Mouse (Mus musculus) left cerebral cortex, postnatal 4 days (tissue): Measurements from ENCODE around the gene Vmn1r10. TPM values are rescaled to one million over a fixed set of nuclear protein-coding genes. Genes with fewer than 3 reads are reported as not detected.
A peak's percentile ranks its signal among the peaks of the same experiment; 100 is the strongest.

Experiments used
- DNase-seq: peaks from one replicate; pipeline ENCODE4 v3.0.0-alpha.2; 2022
- intact Hi-C: fragments of 180-260 bp; cut with DNase I; formaldehyde crosslinking; loops from one replicate; pipeline ENCODE4 v1.15.1; 2025
- total RNA-seq, 2 experiments: library from RNA; stranded (reverse); gene quantifications; 2 replicates each; pipeline ENCODE4 v1.2.3; 2021

Vmn1r10 gene
- total RNA-seq: not detected

DNA sequence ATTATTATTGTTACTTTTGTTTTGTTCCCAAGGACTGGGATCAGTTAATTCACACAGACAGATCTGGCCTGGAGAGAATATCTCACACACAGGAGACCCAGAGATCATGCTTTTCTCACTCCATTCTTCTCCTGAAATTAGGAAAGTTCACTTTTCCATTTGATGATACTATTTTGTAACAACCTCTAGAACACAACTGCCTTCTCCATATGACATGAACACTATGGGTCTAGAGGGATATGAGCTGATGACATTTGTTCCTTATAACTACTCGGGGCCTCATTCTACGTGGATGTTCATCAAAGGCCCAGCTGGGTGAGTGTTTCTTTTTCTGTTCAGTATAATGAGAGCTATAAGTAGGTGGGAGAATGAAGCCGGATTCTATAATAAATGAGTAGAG, at the start of gene Vmn1r10:
TSS of gene Vmn1r10 (plus strand) at position 301 of the 400 bp plus-strand sequence.
- intact Hi-C loops: no loop called here

GRCm38 (mm10) chr6:57063730-57064129, 45.5 kb upstream of the Vmn1r10 start:
- intact Hi-C loops: no loop called here
- peak; percentile 5 for DNase-seq

More for the DNA sequence above, at the start of gene Vmn1r10:
- no peak for DNase-seq

DNA sequence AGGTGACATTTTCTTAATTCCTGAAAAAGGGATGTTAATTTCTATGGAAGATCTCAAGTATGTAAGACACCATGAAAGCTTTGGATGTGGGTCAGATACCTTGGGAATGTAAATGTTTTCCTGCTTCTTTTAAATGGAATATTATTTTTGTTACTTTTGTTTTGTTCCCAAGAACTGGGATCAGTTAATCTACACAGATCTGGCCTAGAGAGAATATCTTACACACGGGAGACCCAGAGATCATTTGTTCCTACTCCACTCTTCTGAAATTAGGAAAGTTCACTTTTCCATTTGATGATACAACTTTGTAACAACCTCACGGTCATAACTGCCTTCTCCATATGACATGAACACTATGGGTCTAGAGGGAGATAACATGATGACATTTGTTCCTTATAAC, 42.8 kb upstream of the Vmn1r10 start, which contains the start of gene Vmn1r9:
TSS of gene Vmn1r9 (plus strand) at position 301 of the 400 bp plus-strand sequence.
- no peak for DNase-seq
- intact Hi-C loops: no loop called here

DNA sequence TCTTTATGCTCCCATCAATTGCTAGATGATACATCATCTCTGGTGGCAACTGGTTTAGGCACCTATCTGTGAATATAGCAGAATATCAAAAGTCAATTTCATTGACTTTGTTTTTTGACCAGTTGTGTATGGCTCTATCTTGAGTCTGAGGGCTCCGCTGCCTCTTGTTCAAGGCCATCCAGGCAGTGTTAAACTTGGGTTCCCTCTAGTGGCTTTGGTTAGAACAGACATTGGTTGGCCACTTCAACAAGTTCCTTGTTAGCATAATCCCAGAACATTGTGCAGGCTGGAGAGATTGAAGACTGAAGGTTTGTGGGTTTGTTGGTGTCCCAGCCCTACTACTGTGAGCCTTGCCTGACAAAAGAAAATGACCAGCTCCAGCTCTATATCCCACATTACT, 2.9 kb upstream of the Vmn1r10 start:
- intact Hi-C loops: no loop called here
- no peak for DNase-seq

- intact Hi-C loops: no loop called here
- no peak for DNase-seq
Observed at GRCm38 (mm10) chr6:57133155-57133554, 23.9 kb downstream of the Vmn1r10 start, which contains the start of gene Vmn1r11. Gene Vmn1r11 (plus strand): TSS chr6:57133455.

- DNase-seq: no peak
- intact Hi-C loops: no loop called here
Observed at GRCm38 (mm10) chr6:57156619-57157018, 47.4 kb downstream of the Vmn1r10 start, which contains the start of gene Vmn1r12. Gene Vmn1r12 (plus strand): TSS chr6:57156919.

Other genes starting within 250 kb of the Vmn1r10 start
- gene Nt5c3, start 185.5 kb upstream of the Vmn1r10 start, total RNA-seq: 10 to 100 TPM; 75.5 to 86.2 TPM
- gene Vmn1r4, start 185.4 kb upstream of the Vmn1r10 start, total RNA-seq: under 1 TPM; 0.30 to 0.72 TPM
- gene Vmn1r5, start 139.2 kb upstream of the Vmn1r10 start, total RNA-seq: not detected
- not detected for gene Vmn1r6, start 112.2 kb upstream of the Vmn1r10 start, total RNA-seq
- gene Vmn1r7, start 84.1 kb upstream of the Vmn1r10 start, total RNA-seq: not detected
- not detected for gene Vmn1r8, start 77.2 kb upstream of the Vmn1r10 start, total RNA-seq
- gene Vmn1r9, start 42.7 kb upstream of the Vmn1r10 start, total RNA-seq: not detected
- gene Vmn1r11, start 24.0 kb downstream of the Vmn1r10 start, total RNA-seq: not detected
- gene Vmn1r12, start 47.5 kb downstream of the Vmn1r10 start, total RNA-seq: under 1 TPM in 1 of 2 experiments, not detected in 1; 0.06 TPM
- not detected for gene Vmn1r13, start 93.8 kb downstream of the Vmn1r10 start, total RNA-seq
- not detected for gene Vmn1r14, start 122.2 kb downstream of the Vmn1r10 start, total RNA-seq
- gene Vmn1r15, start 148.5 kb downstream of the Vmn1r10 start, total RNA-seq: not detected
- not detected for gene Vmn1r16, start 220.0 kb downstream of the Vmn1r10 start, total RNA-seq